Mouse (Mus musculus): ENCODE results near the gene Papln. TPM values are rescaled to one million over a fixed set of nuclear protein-coding genes. Genes with fewer than 3 reads are reported as not detected.

Papln gene
- polyA plus RNA-seq, 1 experiment from 2014 or later, result 3.5 TPM

DNA sequence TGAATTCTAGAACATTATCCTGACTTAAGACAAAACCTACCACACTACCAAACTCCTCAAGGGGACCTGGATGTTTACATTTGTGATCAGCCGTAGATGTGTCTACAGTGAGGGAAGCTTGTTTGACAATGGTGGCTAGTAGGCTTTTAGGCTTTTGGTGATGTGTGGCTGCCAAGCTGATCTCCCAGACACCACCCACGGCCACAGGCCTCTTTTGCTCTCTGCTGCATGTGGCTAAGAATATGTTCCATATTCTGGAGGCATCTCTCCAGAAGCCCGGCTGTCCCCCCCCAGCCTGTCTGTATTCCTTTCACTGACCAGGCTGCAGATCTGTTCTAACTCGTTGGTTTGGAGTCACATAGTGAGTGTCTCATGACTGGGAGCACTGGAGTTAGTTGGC lies 27.3 kb downstream of the Papln start:
- Histone ChIP-seq H3K9ac (no peak overlapping the region), H3K36me3 (peaks cover 15% of the 10 kb centered on the region), H3K27ac (no peak overlapping the region), H3K4me3 (replicated peaks) (no peak overlapping the region), H3K4me1 (no peaks in the 10 kb centered on the region), H3K4me2 (no peak overlapping the region), H3K9me3 (no peaks in the 10 kb centered on the region), H3K27me3 (replicated peaks) (no peaks in the 10 kb centered on the region)
- WGBS, result 74% methylated on average over 4 of the region's 4 CpGs
- ATAC-seq (ENCODE audit: insufficient read depth, low FRiP score, low read depth), result no peak

DNA sequence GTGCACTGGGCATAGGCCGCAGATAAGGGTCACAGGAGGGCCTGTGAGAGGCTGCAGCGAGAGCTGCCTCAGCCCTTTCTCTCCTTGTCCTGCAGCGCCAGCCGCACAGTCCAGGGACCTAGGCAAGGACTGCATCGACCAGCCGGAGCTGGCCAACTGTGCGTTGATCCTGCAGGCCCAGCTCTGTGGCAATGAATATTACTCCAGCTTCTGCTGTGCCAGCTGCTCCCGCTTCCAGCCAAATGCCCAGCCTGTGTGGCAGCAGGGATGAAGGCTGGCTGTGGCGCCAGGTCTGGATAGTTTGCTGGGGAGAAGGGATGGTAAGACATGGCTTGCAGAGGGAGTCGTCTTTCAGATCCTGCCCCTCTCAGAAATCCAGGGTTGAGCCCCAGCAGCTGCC lies 28.3 kb downstream of the Papln start:
- Histone ChIP-seq H3K4me1 (no peaks in the 10 kb centered on the region), H3K9me3 (no peaks in the 10 kb centered on the region), H3K4me2 (no peak overlapping the region), H3K9ac (no peak overlapping the region), H3K4me3 (replicated peaks) (no peak overlapping the region), H3K36me3 (peaks cover 20% of the 10 kb centered on the region), H3K27me3 (replicated peaks) (no peaks in the 10 kb centered on the region), H3K27ac (no peak overlapping the region)
- WGBS, result 92% methylated on average over 10 of the region's 10 CpGs
- ATAC-seq (ENCODE audit: insufficient read depth, low FRiP score, low read depth), result no peak

DNA sequence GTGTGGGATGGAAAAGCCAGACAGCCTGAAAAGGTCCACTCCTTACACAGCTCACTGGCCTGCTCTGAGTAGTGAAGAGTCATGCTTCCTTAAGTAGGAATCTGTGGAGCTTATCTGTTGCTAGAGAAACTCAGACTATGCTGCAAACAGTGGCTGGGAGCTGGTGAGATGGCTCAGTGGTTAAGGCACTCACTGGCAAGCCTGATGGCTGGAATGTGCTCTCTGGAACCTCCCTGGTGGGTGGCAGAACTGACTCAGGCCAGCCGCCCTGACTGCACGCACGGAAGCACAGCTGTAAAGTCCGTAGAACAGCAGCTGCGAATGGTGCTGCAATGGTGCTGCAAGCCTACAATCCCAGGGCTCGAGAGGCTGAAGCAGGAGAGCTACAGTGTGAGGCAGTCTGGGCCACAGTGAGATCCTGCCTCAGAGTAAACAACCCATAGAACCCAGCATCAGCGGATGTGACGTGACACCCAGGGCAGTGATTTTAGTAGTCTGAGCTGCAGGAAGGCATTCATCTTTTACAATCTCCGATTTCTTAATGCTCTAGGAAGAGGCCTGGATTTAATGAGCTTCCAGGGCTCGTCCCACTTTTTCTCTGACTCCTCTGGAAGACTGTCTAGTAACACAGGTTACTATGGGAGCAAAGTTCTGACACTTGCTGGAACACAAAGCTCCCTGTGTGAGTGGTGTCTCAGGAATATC lies 29.4 kb downstream of the Papln start:
- H3K4me3 ChIP-seq (replicated peaks), result no peak overlapping the region
- ATAC-seq (ENCODE audit: insufficient read depth, low FRiP score, low read depth), result no peak

DNA sequence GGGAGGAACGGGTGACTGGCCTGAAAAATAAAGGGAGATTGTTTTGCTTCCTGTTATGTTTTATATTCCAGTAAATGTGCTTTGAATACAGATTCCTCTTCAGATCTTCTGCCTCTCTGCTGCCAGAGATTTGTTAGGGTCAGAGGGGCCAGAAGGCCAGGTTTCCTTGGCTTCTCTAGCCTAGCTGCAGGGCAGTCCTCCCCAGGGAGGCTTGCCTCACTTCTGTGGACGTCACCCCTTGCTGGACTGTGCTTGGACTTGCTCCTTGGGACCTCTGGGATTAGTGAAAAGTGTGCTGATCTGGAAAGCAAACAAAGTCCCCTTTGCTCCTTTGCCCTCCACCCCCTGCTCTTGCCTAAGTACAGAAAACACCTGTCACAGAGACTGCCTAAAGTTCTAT lies 31.6 kb downstream of the Papln start:
- Histone ChIP-seq H3K4me2 (no peak overlapping the region), H3K27me3 (replicated peaks) (no peaks in the 10 kb centered on the region), H3K9ac (no peak overlapping the region), H3K27ac (no peak overlapping the region), H3K9me3 (no peaks in the 10 kb centered on the region), H3K4me1 (no peaks in the 10 kb centered on the region), H3K4me3 (replicated peaks) (no peak overlapping the region), H3K36me3 (peaks cover 32% of the 10 kb centered on the region)
- 57% methylated on average over 2 of the region's 2 CpGs for WGBS
- ATAC-seq (ENCODE audit: insufficient read depth, low FRiP score, low read depth), result no peak

More for the DNA sequence above, 29.4 kb downstream of the Papln start:
- Histone ChIP-seq H3K9ac (no peak overlapping the region), H3K36me3 (peaks cover 20% of the 10 kb centered on the region), H3K9me3 (no peaks in the 10 kb centered on the region), H3K27ac (no peak overlapping the region), H3K27me3 (replicated peaks) (no peaks in the 10 kb centered on the region), H3K4me1 (no peaks in the 10 kb centered on the region), H3K4me2 (no peak overlapping the region)
- WGBS, result 70% methylated on average over 10 of the region's 10 CpGs

DNA sequence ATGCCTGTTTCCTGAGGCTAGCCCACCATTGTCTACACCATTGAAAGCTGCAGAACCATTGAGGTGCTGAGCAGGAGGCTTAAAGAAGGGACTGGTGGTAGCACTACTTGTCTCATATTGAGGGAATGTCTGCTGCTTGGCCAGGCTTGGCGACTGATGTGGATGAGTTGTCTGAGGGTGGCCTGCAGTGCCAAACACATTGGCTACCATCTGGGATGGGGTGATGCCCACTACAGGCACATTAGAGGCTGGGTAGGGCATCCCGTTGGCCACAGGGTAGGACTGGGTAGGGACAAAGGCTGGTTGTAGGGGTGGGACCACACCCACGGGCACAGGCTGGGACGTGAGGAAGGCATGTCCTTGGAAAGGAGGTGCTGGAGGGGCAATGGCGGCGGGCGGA lies 32.2 kb downstream of the Papln start:
- H3K27ac ChIP-seq, result no peak overlapping the region
- H3K36me3 ChIP-seq, result peaks cover 36% of the 10 kb centered on the region

DNA sequence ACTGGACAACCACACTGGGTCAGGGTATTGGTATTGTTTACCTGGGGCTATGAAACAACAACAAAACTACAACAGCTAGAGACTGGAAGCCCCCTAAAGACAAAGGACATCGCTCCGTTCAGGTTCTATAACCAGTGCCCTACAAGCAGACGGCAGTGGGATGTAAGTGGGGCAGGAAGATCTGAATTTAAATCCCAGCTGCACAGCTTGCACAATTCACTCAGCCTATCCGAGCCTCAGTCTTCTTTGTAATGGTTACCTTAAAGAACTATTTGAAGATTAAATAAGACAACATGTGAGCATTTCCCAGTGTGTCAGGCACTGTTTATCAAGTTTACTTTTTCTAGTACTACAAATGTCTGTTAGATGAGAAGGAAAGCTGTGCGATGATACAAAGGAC lies 34.9 kb downstream of the Papln start:
- H3K4me3 ChIP-seq (replicated peaks), result no peak overlapping the region
- ATAC-seq (ENCODE audit: insufficient read depth, low FRiP score, low read depth), result no peak

More for the DNA sequence above, 32.2 kb downstream of the Papln start:
- 86% methylated on average over 7 of the region's 7 CpGs for WGBS
- no peak for ATAC-seq (ENCODE audit: insufficient read depth, low FRiP score, low read depth)
- Histone ChIP-seq H3K4me1 (no peaks in the 10 kb centered on the region), H3K9ac (no peak overlapping the region), H3K27me3 (replicated peaks) (no peaks in the 10 kb centered on the region), H3K4me3 (replicated peaks) (no peak overlapping the region), H3K9me3 (no peaks in the 10 kb centered on the region), H3K4me2 (no peak overlapping the region)

DNA sequence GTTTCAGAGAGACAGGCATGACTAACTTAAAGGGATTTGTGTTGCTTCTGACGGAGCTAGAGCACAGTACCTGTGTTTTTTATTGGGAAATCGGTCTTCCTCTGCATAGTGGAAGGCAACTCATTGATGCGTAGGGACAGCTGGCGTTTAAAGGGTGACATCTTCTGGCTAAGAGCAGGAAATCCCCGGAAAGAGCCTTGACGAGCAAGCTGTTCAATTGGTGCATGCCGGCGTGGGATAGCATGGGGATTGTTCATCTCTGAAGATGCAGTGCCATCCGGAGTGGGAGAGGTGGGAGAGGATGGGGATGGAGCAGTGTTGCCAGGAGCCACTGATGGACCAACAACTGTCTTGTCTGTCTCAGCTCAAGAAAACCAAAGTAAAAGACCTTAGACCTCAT lies 37.5 kb downstream of the Papln start:
- peaks cover 48% of the 10 kb centered on the region for H3K36me3 ChIP-seq
- no peak overlapping the region for H3K27ac ChIP-seq
- H3K27me3 ChIP-seq (replicated peaks), result no peaks in the 10 kb centered on the region
- H3K9me3 ChIP-seq, result no peaks in the 10 kb centered on the region
- no peaks in the 10 kb centered on the region for H3K4me1 ChIP-seq
- H3K9ac ChIP-seq, result no peak overlapping the region
- ATAC-seq (ENCODE audit: insufficient read depth, low FRiP score, low read depth), result no peak
- WGBS, result 64% methylated on average over 9 of the region's 9 CpGs
- H3K4me3 ChIP-seq (replicated peaks), result no peak overlapping the region
- H3K4me2 ChIP-seq, result no peak overlapping the region

More for the DNA sequence above, 34.9 kb downstream of the Papln start:
- H3K4me2 ChIP-seq, result no peak overlapping the region
- H3K4me1 ChIP-seq, result no peaks in the 10 kb centered on the region
- H3K36me3 ChIP-seq, result peaks cover 39% of the 10 kb centered on the region
- no peaks in the 10 kb centered on the region for H3K27me3 ChIP-seq (replicated peaks)
- no peak overlapping the region for H3K27ac ChIP-seq
- no peaks in the 10 kb centered on the region for H3K9me3 ChIP-seq
- H3K9ac ChIP-seq, result no peak overlapping the region
- 93% methylated on average over 5 of the region's 5 CpGs for WGBS

DNA sequence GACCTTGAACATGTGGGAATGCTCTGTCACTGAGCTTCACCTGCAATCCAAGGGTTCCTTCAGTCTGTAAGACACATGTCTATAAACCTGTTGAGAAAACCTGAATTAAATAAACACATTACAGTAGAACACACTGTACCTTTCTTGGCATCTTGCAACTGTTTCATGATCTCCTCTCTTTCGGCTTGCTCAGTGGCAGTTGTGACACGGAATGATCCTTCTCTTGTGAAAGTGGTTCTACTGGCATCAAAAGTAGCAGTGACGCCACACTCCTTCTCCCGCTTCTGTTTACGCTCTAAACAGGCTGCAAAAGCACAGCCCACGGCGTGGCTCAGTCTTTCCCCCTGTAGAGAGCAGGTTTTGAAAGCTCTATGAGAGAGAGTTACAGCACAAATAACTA lies 40.2 kb downstream of the Papln start:
- ATAC-seq (ENCODE audit: insufficient read depth, low FRiP score, low read depth), result no peak
- H3K36me3 ChIP-seq, result peaks cover 60% of the 10 kb centered on the region
- H3K27me3 ChIP-seq (replicated peaks), result no peaks in the 10 kb centered on the region
- WGBS, result 93% methylated on average over 7 of the region's 7 CpGs
- H3K4me3 ChIP-seq (replicated peaks), result no peak overlapping the region
- H3K4me2 ChIP-seq, result no peak overlapping the region
- no peaks in the 10 kb centered on the region for H3K4me1 ChIP-seq
- no peaks in the 10 kb centered on the region for H3K9me3 ChIP-seq
- no peak overlapping the region for H3K27ac ChIP-seq
- H3K9ac ChIP-seq, result no peak overlapping the region

DNA sequence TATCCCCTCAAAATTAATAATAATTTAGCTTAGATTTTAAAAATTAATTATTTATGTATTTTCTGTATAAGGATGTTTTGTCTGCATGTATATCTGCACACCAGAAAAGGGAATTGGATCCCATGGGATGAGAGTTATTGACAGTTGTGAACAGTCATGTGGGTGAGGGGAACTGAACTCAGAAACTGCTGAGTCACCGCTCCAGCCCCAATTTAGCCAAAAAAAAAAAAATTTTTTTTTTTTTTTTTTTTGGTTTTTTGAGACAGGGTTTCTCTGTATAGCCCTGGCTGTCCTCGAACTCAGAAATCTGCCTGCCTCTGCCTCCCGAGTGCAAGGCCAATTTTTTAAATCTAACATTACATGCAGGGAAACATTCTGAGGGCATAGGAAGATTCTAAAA lies 48.5 kb downstream of the Papln start:
- WGBS, result 87% methylated on average over 3 of the region's 3 CpGs
- Histone ChIP-seq H3K9me3 (no peaks in the 10 kb centered on the region), H3K4me3 (replicated peaks) (no peak overlapping the region), H3K4me1 (no peaks in the 10 kb centered on the region), H3K36me3 (peaks cover 10% of the 10 kb centered on the region; the same call in 1 of the 2 replicates), H3K4me2 (no peak overlapping the region), H3K27me3 (replicated peaks) (no peaks in the 10 kb centered on the region), H3K9ac (no peak overlapping the region), H3K27ac (no peak overlapping the region)
- no peak for ATAC-seq (ENCODE audit: insufficient read depth, low FRiP score, low read depth)

DNA sequence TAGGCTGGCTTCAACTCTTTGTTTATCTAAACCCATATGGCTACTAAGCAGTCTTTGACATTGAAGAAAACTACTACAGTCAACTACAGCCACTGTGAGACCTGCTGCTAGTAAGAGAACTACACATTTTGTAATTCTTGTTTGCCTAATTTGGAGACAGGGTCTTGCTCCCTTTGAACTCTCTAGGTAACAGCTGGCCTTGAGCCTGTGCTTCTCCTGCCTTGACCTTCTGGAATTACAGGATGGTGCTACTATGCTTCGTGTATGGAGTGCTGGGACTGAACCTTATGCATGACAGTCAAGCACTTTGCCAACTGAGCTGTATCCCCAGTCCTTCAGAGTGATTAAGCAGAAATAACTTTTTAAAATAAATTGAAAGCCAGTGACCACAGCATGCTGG lies 53.2 kb downstream of the Papln start:
- H3K36me3 ChIP-seq, result no peaks in the 10 kb centered on the region
- no peak for ATAC-seq (ENCODE audit: insufficient read depth, low FRiP score, low read depth)
- no peak overlapping the region for H3K4me3 ChIP-seq (replicated peaks)
- H3K9ac ChIP-seq, result no peak overlapping the region
- no peak overlapping the region for H3K27ac ChIP-seq
- H3K4me2 ChIP-seq, result no peak overlapping the region
- WGBS, result 84% methylated on average over 1 of the region's 1 CpGs
- H3K27me3 ChIP-seq (replicated peaks), result no peaks in the 10 kb centered on the region
- no peaks in the 10 kb centered on the region for H3K9me3 ChIP-seq
- no peaks in the 10 kb centered on the region for H3K4me1 ChIP-seq

DNA sequence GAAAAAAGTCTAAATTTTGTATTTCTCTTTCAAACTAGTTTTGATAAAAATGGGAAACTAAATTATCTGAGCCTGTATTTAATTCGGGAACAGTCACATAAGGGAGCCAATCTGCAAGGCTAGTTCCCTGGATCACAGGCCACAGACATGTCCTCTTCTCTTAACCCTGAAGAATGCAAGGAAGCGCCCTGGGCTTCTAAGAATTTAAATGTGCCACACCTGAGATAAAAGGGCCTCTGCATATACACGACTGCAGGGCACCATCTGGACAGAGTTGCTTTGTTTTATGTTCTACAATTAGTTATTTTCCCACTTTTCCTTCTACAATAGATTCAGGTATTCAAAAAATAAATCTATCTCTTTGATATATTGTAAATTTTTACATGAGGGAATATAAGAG lies 67.0 kb downstream of the Papln start:
- H3K4me1 ChIP-seq, result no peaks in the 10 kb centered on the region
- H3K9me3 ChIP-seq, result no peaks in the 10 kb centered on the region
- H3K27me3 ChIP-seq (replicated peaks), result no peaks in the 10 kb centered on the region
- WGBS, result 82% methylated on average over 3 of the region's 3 CpGs
- no peak overlapping the region for H3K4me2 ChIP-seq
- no peak for ATAC-seq (ENCODE audit: insufficient read depth, low FRiP score, low read depth)
- no peak overlapping the region for H3K4me3 ChIP-seq (replicated peaks)
- no peak overlapping the region for H3K9ac ChIP-seq
- H3K36me3 ChIP-seq, result peaks cover 3% of the 10 kb centered on the region; the same call in 1 of the 2 replicates
- no peak overlapping the region for H3K27ac ChIP-seq

DNA sequence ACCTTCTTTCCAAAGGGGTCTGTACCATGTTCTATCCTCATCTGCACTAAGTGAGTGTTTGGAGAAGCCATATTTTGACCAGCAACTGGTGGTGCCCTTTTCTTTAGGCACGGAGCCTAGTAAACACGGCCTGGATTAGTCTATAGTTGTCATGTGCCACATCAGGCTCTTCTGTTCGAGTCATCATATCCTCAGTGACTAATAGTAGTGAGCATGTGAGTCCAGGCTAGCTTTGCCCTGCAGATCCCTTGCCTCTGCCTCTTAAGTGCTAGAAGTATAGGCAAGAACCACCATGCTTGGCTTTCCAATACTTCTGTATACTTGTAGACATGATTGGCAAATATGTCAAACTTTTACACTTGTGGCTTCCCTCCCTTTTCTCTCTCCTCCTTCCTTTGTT lies 70.5 kb downstream of the Papln start:
- no peak for ATAC-seq (ENCODE audit: insufficient read depth, low FRiP score, low read depth)
- H3K4me3 ChIP-seq (replicated peaks), result no peak overlapping the region
- WGBS, result 86% methylated on average over 3 of the region's 3 CpGs
- no peaks in the 10 kb centered on the region for H3K9me3 ChIP-seq
- no peak overlapping the region for H3K4me2 ChIP-seq
- H3K36me3 ChIP-seq, result peaks cover 3% of the 10 kb centered on the region; the same call in 1 of the 2 replicates
- H3K4me1 ChIP-seq, result no peaks in the 10 kb centered on the region
- no peak overlapping the region for H3K9ac ChIP-seq
- no peak overlapping the region for H3K27ac ChIP-seq
- H3K27me3 ChIP-seq (replicated peaks), result no peaks in the 10 kb centered on the region

Data from stomach, embryonic 15.5 days (tissue).